Mouse (Mus musculus): ENCODE measurements around the gene Gm8122. TPM values are rescaled to one million over a fixed set of nuclear protein-coding genes. Genes with fewer than 3 reads are reported as not detected.
"Not testable (repeated sequence)": the region's sequence is repeated elsewhere in the genome, so short reads cannot be mapped to it uniquely, and the experiment has no call there.

Gm8122 gene
- polyA plus RNA-seq, 1 experiment from 2014 or later, result not detected

- not testable (repeated sequence) for H3K4me3 ChIP-seq (ENCODE audit: low read depth, low read length); ATAC-seq
- 91% methylated on average over 3 of the region's 3 CpGs for WGBS
These were observed 28.3 kb upstream of the Gm8122 start for GRCm38 (mm10) chr14:43263421-43263820.

GRCm38 (mm10) chr14:43258349-43258748 is 23.2 kb upstream of the Gm8122 start, which contains the start of gene Gm8126:
TSS of gene Gm8126 (plus strand) at chr14:43258649.
- H3K9ac ChIP-seq (ENCODE audit: low read length); H3K9me3 ChIP-seq (replicated peaks; ENCODE audit: control insufficient read depth, low read length); H3K27me3 ChIP-seq (replicated peaks; ENCODE audit: control insufficient read depth, insufficient read depth, low read length); DNase-seq (ENCODE audit: low spot score); H3K4me2 ChIP-seq (ENCODE audit: low read length); ATAC-seq; H3K4me1 ChIP-seq (ENCODE audit: control insufficient read depth, insufficient read depth, low read length); H3K27ac ChIP-seq (ENCODE audit: low read depth, low read length); H3K36me3 ChIP-seq (ENCODE audit: control insufficient read depth, insufficient read depth, low read length); H3K4me3 ChIP-seq (ENCODE audit: low read depth, low read length): not testable (repeated sequence)
- 90% methylated on average over 2 of the region's 4 CpGs for WGBS

More at GRCm38 (mm10) chr14:43263421-43263820, 28.3 kb upstream of the Gm8122 start:
- not testable (repeated sequence) for H3K9ac ChIP-seq (ENCODE audit: low read length); H3K27me3 ChIP-seq (replicated peaks; ENCODE audit: control insufficient read depth, insufficient read depth, low read length); H3K9me3 ChIP-seq (replicated peaks; ENCODE audit: control insufficient read depth, low read length); H3K4me2 ChIP-seq (ENCODE audit: low read length); H3K27ac ChIP-seq (ENCODE audit: low read depth, low read length); DNase-seq (ENCODE audit: low spot score); H3K4me1 ChIP-seq (ENCODE audit: control insufficient read depth, insufficient read depth, low read length); H3K36me3 ChIP-seq (ENCODE audit: control insufficient read depth, insufficient read depth, low read length)

GRCm38 (mm10) chr14:43256511-43256910 is 21.4 kb upstream of the Gm8122 start:
- not testable (repeated sequence) for H3K9ac ChIP-seq (ENCODE audit: low read length); H3K36me3 ChIP-seq (ENCODE audit: control insufficient read depth, insufficient read depth, low read length); H3K4me3 ChIP-seq (ENCODE audit: low read depth, low read length); H3K27me3 ChIP-seq (replicated peaks; ENCODE audit: control insufficient read depth, insufficient read depth, low read length); H3K4me1 ChIP-seq (ENCODE audit: control insufficient read depth, insufficient read depth, low read length); H3K27ac ChIP-seq (ENCODE audit: low read depth, low read length); DNase-seq (ENCODE audit: low spot score); H3K4me2 ChIP-seq (ENCODE audit: low read length); H3K9me3 ChIP-seq (replicated peaks; ENCODE audit: control insufficient read depth, low read length); ATAC-seq
- WGBS, result 78% methylated on average over 1 of the region's 1 CpGs

- not testable (repeated sequence) for H3K36me3 ChIP-seq (ENCODE audit: control insufficient read depth, insufficient read depth, low read length); H3K27ac ChIP-seq (ENCODE audit: low read depth, low read length); H3K4me1 ChIP-seq (ENCODE audit: control insufficient read depth, insufficient read depth, low read length); H3K9ac ChIP-seq (ENCODE audit: low read length); H3K27me3 ChIP-seq (replicated peaks; ENCODE audit: control insufficient read depth, insufficient read depth, low read length); H3K4me3 ChIP-seq (ENCODE audit: low read depth, low read length); H3K9me3 ChIP-seq (replicated peaks; ENCODE audit: control insufficient read depth, low read length); DNase-seq (ENCODE audit: low spot score); H3K4me2 ChIP-seq (ENCODE audit: low read length); ATAC-seq
- 40% methylated on average over 5 of the region's 6 CpGs for WGBS
These were observed 15.6 kb upstream of the Gm8122 start for GRCm38 (mm10) chr14:43250549-43251253.

- H3K9ac ChIP-seq (ENCODE audit: low read length); H3K27me3 ChIP-seq (replicated peaks; ENCODE audit: control insufficient read depth, insufficient read depth, low read length); DNase-seq (ENCODE audit: low spot score); H3K4me3 ChIP-seq (ENCODE audit: low read depth, low read length); H3K4me1 ChIP-seq (ENCODE audit: control insufficient read depth, insufficient read depth, low read length); H3K4me2 ChIP-seq (ENCODE audit: low read length); H3K27ac ChIP-seq (ENCODE audit: low read depth, low read length); ATAC-seq; H3K9me3 ChIP-seq (replicated peaks; ENCODE audit: control insufficient read depth, low read length); H3K36me3 ChIP-seq (ENCODE audit: control insufficient read depth, insufficient read depth, low read length): not testable (repeated sequence)
- 19% methylated on average over 10 of the region's 12 CpGs for WGBS
These were observed 14.6 kb upstream of the Gm8122 start for GRCm38 (mm10) chr14:43249611-43250170.

- ATAC-seq; H3K4me2 ChIP-seq (ENCODE audit: low read length); H3K9ac ChIP-seq (ENCODE audit: low read length); DNase-seq (ENCODE audit: low spot score); H3K36me3 ChIP-seq (ENCODE audit: control insufficient read depth, insufficient read depth, low read length); H3K4me3 ChIP-seq (ENCODE audit: low read depth, low read length); H3K27ac ChIP-seq (ENCODE audit: low read depth, low read length); H3K27me3 ChIP-seq (replicated peaks; ENCODE audit: control insufficient read depth, insufficient read depth, low read length); H3K9me3 ChIP-seq (replicated peaks; ENCODE audit: control insufficient read depth, low read length); H3K4me1 ChIP-seq (ENCODE audit: control insufficient read depth, insufficient read depth, low read length): not testable (repeated sequence)
These were observed 2.7 kb upstream of the Gm8122 start for GRCm38 (mm10) chr14:43237769-43238168.

Other genes starting within 250 kb of the Gm8122 start
- not detected in 2 replicates for gene Gm8082, start 241.7 kb downstream of the Gm8122 start, polyA plus RNA-seq (2014; fragmentation: Nextera tagmentation; extraction: Ambion mirVana)
- gene Gm10376, start 219.7 kb downstream of the Gm8122 start, polyA plus RNA-seq (2014; fragmentation: Nextera tagmentation; extraction: Ambion mirVana), result not detected in 2 replicates
- not detected in 2 replicates for gene Gm8094, start 158.7 kb downstream of the Gm8122 start, polyA plus RNA-seq (2014; fragmentation: Nextera tagmentation; extraction: Ambion mirVana)
- not detected in 2 replicates for gene Gm8104, start 134.7 kb downstream of the Gm8122 start, polyA plus RNA-seq (2014; fragmentation: Nextera tagmentation; extraction: Ambion mirVana)
- not detected in 2 replicates for gene Gm7233, start 55.4 kb downstream of the Gm8122 start, polyA plus RNA-seq (2014; fragmentation: Nextera tagmentation; extraction: Ambion mirVana)
- gene Gm8126, start 23.3 kb upstream of the Gm8122 start, polyA plus RNA-seq (2014; fragmentation: Nextera tagmentation; extraction: Ambion mirVana), result not detected in 2 replicates
- not detected in 2 replicates for gene Gm9732, start 39.7 kb upstream of the Gm8122 start, polyA plus RNA-seq (2014; fragmentation: Nextera tagmentation; extraction: Ambion mirVana)
- gene Gm8127, start 58.5 kb upstream of the Gm8122 start, polyA plus RNA-seq (2014; fragmentation: Nextera tagmentation; extraction: Ambion mirVana), result not detected in 2 replicates
- gene 1700001F09Rik, start 112.5 kb upstream of the Gm8122 start, polyA plus RNA-seq (2014; fragmentation: Nextera tagmentation; extraction: Ambion mirVana), result not detected in 2 replicates
- gene Gm8138, start 181.0 kb upstream of the Gm8122 start, polyA plus RNA-seq (2014; fragmentation: Nextera tagmentation; extraction: Ambion mirVana), result not detected in 2 replicates

All from forebrain, embryonic 14.5 days (tissue).